Mouse (Mus musculus) ovary, adult 18-20 months (tissue): Measurements from ENCODE around the gene Ubc.
"Not testable (repeated sequence)": the region's sequence is repeated elsewhere in the genome, so short reads cannot be mapped to it uniquely, and the experiment has no call there.

Experiments used
- DNase-seq: peaks from one replicate; pipeline ENCODE4 v3.0.0; 2022; ENCODE audit warnings: low spot score, mixed read lengths

Gene Ubc

DNA sequence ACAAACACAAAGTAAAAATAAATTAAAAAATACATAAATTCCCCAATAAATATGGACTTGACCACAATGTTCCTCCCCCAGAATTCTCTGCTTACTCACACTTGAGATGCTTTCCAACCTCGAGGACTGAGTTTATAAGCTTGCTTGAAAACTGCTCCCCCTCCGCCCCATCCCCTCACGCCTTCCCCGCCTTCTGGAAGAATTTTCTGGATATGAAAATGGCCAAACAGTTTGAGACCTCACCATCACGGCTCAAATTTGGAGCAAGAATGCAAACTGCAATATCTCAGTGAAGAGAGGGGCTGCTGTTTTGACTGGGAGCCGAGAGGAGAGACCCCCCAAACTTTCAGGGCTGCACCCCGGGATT is 14.5 kb upstream of the Ubc start:
- no peak for DNase-seq

DNA sequence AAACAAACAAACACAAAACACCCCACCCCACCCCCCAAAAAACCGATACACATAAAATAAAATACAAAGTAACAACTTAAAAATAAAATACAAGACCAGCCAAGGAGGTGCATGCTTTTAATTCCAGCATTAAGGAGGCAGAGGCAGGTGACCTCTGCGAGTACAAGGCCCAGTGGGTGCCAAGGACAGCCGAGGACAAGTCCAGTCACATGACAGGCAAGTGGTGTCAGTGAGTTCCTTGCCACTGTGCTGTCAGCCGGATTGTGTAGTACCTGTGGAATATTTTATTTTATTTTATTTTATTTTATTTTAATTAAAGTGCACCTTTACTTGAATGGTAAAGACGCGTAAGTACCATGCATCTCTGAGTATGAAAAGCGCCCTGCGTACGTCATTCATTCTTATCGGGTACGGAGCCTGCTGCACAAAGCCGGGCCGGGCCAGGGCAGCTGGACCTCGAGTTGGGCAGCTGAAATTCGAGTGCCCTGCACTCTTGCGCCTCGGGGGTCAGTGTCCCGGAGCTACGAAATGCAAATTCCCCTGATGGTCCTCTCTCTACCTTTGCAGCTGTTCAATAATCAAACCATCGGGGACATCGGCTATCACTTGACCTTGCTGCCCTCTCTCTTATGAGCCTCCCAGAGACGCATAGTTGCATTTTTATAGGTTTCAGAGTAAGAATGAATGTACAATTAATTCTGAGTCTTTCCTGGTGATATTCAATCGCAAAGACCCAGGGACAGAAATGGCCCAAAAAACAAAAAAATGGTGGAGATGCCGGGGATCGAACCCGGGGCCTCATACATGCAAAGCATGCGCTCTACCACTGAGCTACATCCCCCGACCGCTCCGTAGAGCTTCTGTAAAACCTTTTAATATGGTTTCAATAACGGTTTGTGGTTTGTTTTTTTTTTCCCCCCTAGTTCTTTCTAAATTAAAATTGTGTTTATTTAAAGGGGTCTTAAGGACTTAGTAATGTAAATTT is 13.8 kb upstream of the Ubc start:
- DNase-seq, result no peak

DNA sequence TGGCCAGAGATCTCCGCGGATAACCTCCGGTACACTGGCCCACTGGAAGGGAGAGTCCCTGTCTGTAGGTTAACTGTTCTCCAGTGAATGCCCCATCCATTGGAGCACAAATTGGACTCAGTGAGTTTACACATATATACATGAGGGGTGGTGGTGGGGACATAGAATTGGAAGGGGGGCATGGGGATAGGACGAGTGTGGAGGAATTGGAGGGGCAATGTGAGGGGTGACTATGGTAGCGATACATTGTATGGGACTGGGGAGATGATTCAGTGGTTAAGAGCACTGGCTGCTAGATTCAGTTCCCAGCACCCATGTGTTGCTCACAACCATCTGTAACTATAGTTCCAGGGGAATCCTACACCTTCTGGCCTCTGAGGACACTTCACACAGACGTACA is 13.0 kb upstream of the Ubc start:
- no peak for DNase-seq

DNA sequence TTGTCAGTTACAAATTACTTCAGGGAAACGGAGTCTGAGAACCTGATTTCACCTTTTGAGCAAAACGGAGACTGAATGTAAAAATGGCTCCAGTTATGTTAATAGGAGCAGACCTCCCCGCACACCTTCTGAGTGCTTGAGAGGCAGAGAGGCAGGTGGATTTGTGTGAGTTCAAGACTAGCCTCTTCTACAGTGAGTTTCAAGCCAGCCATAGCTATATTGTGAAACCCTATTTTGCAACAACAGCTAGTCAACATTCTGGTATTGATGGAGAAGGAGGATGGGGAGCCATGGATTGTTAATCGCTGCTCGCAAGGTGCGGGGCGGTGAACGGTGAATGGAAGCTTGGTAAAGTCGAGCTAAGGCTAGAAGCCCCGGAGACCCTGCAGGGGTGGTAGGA is 12.5 kb upstream of the Ubc start:
- no peak for DNase-seq

DNA sequence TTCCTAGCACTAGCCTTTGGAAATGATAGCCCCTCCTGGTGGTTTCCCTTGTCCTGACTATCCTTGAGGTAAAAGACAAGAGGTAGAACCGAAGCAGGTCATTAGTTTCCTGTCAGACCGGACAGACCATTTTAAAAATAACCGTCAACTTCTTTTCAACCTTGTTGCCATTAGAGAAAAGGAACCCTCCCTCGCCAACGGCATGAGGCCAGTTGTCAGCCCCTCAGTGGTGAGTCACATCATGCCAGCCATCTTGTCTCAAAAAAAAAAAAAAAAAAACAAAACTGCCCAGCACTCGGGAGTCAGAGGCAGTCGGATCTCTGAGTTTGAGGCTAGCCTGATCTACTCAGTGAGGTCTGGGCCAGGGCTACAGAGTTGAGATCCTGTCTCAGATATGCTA is 10.9 kb upstream of the Ubc start:
- DNase-seq, result no peak

DNA sequence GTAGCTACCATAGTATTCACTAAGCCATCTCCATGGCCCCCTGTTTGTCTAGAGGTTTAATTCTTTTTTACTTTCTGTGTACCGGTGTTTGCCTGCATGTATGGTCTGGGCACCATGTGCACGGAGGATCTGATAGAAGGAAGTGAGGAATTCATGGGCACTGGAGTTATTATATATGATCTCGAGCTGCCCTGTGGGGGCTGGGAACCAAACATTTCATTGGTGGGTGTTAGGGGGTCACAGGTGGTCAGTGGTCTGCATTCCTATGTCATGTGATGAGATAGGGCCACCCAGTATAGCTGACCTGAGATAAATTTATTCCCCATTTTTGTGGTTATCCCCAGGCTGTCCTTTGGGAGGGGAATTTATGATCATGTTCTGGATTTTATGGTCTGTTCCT is 5.0 kb upstream of the Ubc start:
- no peak for DNase-seq

DNA sequence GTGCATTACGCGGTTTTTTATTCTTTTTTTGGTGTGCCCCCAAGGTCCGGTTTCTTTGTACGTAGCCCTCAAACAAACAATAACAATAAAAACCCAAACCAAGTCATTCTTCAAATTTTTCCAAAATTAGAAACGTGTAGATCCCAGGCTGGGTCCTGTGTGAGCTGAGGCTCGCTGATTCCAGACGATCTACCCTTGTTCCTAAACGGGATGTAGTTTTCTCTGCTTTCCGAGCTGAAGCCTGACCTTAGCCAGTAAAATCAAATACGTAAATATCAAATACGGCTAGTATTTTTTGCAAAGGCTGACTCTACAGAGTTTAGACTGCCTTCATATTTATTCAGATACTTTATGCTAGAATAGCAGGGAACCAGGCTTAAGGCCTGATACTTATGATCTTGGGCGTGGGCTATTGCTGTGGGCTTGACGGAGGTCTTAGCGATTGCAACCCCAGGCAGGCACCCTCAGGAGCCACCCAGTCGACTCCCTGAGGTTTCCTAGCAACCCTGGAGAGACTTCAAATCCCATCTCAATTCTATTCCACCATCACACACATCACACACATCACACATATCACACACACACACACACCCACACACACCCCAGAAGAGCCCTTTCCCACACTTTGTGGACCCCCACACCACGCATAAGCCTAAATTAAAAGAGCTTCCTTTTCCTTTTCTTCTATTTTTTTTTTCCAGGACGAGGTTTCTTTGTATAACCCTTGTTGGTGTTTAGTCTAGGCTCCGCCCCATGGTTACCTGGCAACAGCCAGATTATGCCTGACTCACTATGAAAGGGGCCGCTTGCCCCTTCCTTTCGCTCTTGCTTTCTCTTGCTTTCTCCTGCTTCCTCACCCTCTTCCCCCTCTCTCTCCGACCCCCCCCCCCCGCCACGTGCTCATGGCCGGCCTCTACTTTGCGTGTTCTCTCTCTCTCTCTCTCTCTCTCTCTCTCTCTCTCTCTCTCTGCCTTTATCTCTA is 3.9 kb upstream of the Ubc start:
- DNase-seq, result peak; percentile 84

DNA sequence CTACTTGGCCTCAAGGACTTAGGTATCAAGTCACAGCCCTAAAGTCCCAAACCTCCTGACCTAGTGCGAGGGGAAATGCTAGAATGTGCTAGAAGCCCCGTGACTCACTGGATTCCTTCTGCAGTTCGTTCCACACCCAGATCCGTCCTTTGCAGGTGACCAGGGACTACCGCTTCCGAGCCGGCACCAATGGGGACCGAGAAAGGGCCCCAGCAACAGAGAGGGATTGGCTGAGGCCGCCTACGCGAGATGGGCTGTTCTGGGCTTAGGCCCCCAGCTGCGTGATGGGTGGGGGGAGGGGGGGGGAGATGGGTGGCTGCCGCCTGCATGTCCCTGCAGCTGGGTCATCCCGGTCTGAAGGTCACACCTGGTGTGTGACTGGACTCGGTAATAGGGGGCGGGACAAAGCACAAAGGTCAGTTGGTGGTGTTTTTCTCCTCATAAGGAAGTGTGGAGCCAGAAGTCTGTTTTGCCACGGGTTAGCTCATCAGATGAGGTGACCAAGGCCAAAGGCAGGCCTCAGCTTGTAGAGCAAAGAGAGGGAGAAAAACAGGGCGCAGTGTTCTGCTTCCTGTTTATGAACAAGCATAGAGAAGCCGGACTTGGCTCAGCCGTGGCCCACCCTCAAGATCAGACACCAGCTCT is 3.1 kb upstream of the Ubc start:
- DNase-seq, result peak; percentile 96

DNA sequence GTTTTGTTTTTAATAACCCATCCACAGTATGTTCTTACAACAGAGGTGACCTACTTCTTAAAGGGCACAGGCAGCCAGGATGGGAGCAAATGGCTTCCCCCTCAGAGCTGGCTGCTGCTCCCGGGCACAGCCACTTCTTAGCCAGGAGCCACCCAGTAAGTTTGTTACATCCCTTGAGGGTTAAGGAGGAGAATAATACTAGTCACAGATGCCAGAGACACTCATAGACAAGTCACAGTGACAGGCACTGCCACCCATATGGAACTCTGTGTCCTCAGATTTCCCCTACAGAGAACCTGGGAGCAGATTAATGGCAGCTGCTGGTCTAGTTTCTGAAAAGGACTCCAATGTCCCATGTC is 2.6 kb upstream of the Ubc start:
- DNase-seq, result no peak

DNA sequence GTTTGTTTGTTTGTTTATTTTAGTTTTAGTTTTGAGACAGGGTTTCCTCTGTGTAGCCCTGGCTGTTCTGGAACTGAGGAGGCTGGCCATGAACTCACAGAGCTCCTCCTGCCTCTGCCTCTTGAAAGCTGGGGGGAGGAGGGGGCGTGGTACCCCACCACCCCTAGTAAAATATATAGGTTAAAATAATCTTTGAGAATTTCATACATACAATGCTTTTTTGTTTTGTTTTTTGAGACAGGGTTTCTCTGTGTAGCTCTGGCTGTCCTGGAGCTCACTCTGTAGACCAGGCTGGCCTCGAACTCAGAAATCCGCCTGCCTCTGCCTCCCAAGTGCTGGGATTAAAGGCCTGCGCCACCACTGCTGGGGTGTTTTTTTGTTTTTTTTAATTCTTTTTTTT is 2.2 kb upstream of the Ubc start:
- DNase-seq, result not testable (repeated sequence)

DNA sequence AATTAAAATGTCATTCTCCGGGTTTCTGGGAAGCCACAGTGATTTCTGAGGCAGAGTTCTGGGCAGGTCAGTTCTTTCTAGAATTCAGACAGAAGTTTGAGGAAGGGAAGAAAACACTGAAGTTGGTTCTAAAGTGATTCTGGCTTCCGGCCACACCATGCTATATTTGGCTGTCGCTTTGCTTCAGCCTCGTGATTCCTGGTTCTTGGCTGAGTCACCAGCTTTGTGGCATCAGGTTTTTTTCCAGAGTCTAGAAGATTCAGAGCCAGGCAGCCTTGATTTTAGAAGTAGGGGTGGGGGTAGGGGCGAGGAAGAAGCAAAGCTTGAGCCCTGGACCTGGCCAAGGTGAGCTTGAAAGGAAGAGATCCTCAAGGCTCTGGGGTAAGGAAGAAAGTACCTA is 1.6 kb upstream of the Ubc start:
- DNase-seq, result peak; percentile 67

DNA sequence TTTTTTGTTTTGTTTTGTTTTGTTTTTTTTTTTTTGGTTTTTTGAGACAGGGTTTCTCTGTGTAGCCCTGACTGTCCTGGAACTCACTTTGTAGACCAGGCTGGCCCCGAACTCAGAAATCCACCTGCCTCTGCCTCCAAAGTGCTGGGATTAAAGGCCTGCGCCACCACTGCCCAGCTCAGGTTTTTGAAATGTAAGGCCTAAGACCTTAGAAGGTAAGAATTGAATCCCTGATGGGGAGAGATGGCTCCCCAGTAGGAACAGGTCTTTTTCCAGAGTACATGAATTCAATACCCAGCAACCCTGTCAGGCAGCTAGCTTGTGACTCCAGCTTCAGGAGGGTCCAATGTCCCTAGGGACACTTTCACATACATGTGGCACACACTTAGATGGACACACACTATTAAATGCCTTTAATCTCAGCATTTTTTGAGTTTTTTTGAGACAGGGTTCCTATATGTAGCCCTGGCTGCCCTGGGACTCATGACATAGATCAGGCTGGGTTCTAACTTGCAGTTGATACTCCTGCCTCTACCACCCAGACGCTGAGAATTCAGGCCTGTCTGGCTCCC is 990 bp upstream of the Ubc start:
- no peak for DNase-seq

DNA sequence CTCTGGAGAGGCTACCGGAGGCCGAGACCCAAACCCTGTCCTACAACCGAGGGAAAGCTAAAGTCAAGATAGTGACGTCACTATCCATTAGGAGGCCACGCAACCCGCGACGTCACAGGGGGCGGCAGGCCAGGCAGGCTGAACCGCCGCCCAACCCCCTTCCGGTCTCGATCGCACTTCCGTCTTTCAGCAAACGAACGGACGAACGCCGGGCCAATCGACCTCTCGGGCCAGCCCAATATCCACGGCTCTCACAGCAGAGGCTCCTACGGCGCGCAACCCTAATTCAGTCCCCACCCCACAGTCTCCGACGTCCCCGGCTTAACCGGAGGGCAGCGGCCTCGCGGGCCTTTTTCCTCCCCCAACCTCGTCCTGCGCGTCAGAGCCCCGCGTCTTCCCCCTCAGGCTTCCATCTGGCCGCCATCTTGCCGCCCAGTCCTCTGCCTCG is 847 bp downstream of the Ubc start, which contains the start of gene Gm10382:
Gm10382 (plus strand) TSS at position 192 of the 448 bp plus-strand sequence.
- peak; percentile 66 for DNase-seq

DNA sequence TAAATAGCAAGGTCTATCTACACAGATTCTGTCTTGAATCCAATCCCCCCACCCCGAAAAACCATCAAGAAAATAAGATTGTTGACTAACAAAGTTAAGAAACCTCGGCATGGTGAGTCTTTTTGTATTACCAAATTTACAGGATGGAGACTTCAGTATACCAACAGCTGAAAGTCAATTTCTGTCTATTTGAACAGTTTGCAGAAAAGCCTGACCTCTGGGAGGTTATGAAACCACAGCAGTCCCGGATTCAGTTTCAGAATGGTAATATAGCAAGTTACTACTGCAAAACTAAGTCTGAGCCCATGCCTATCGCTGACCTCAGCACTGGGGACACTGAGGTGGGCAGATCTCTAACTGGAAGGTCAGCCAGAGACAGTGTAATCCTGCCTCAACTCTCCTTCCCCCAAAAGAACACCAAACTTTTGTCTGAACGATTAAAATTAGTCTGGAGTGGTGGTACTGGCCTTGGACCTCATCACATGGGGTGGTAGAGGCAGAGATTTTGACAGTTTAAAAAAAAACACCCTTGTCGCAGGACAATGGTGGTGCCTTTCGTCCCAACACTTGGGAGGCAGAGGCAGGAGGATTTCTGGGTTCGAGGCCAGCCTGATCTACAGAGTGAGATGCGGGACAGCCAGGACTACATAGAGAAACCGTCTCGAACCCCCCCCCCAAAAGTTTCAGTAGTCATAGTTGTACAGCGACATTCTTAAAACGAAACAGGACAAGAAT is 1.5 kb downstream of the Ubc start:
- no peak for DNase-seq

DNA sequence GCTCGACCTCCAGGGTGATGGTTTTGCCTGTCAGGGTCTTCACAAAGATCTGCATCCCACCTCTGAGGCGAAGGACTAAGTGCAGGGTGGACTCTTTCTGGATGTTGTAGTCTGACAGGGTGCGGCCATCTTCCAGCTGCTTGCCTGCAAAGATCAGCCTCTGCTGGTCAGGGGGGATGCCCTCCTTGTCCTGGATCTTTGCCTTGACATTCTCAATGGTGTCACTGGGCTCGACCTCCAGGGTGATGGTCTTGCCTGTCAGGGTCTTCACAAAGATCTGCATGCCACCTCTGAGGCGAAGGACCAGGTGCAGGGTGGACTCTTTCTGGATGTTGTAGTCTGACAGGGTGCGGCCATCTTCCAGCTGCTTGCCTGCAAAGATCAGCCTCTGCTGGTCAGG is 2.7 kb downstream of the Ubc start:
- not testable (repeated sequence) for DNase-seq

DNA sequence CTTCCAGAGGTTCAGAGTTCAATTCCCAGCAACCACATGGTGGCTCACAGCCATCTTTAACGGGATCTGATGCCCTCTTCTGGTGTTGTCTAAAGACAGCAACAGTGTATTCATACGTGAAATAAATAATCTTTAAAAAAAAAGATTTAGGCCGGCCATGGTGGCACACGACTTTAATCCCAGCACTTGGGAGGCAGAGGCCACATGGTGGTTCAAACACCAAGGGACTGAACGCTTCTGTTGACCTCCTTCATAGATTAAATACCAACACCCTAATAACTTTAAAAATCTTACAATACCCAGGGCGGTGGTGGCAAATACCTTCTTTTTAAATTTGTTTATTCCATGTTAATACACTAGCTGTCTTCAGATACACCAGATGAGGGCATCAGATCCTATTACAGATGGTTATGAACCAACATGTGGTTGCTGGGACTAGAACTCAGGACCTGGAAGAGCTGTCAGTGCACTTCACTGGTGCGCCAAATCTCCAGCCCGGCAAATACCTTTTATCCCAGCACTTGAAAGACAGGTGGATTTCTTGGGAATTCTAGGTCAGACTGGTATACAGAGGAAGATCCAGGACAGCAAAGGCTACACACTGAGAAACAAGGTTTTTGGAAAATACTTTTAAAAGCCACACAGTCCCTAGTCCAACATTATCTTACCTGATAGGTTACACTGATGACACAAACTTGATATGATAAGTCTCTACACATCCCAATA is 4.6 kb downstream of the Ubc start:
- DNase-seq, result no peak

DNA sequence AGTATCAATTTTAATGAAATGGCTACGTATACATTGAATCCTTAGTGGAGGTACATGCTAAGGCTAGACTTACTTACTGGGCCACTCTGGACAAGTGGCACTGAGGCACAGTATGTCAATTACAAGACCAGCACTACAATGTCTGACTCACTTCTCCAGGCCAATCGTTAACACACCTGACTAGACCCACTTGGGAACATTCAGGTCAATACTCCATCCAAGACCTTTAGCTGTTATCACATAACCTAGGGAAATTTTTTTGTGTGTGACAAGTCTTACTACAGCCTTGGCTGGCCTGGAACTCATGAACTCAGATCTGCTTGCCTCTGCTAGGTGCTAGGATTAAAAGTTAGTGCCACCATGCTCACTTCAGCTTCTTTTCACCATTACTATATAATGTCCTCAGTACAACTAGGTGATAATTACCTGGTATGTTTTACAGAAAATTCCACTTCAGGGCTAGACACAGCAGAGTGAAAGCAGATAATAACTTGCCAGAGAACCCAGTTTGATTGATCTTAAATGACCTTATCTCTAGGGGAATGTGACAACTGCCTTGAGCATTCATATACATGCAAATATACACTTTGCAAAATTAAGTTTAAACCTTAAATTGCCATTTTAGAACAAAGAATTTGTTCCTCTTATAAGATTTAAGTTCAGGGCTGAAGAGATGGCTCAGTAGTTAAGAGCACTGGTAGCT is 5.3 kb downstream of the Ubc start:
- DNase-seq, result no peak

DNA sequence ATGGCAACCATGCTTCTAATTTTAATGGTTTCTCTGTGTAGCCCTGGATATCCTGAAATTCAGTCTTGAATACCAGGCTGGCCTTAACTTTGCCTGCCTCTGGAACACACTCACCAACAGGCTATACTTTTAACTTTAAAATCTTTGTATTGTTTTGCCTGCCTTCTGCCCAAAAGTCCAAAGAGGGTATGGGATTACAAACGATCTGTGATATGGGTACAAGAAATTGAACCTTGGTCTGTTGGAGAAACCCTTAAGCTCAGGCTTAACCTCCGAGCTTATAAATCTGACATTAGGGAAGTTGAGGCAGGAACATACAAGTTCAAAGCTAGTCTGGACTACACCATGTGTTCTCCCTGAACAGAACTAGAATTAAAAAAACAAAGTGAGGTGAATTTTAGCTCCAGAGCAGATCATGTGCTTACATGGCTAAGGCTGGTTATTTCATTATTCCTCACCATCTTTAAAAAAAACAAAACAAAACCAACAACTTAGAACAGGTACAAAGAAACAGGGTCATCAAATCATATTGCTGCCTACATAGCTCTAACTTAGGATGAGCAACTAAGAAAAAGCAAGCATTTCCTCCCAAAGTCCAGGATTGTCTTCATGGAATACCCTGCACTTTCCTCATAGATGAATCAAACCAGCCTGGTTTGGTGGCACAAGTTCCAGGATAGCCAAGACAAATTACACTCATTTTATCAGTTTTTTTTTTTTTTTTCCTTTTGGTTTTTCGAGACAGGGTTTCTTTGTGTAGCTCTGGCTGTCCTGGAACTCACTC is 6.2 kb downstream of the Ubc start:
- no peak for DNase-seq
